Comparison of ENCODE assay signal across 8 mouse cellular contexts in genomic region chr3:145964473-145964872, GRCm38 (mm10). TPM values are rescaled to one million over a fixed set of nuclear protein-coding genes. Genes with fewer than 3 reads are reported as not detected.
DNase-seq lines count a peak whose midpoint lies in the region; ATAC-seq and TF ChIP-seq lines count a peak whose summit lies in the region.

No protein-coding gene starts in this region.

- no peaks in the 10 kb centered on the region for H3K9me3 ChIP-seq in forebrain, postnatal 0 days (ENCODE audit: low read length)
- H3K9me3 ChIP-seq in intestine, postnatal 0 days (ENCODE audit: control insufficient read depth): no peaks in the 10 kb centered on the region

- no peak for ATAC-seq in forebrain, postnatal 0 days
- peak; percentile 90 for ATAC-seq in intestine, postnatal 0 days

- TF ChIP-seq CTCF in forebrain, postnatal 0 days (IDR thresholded peaks at IDR 0.05; ENCODE audit: low read depth): no peak
- 0 out of 2 replicates have a peak, but pooled peaks have one; percentile 5 for TF ChIP-seq CTCF in intestine, postnatal 0 days (IDR thresholded peaks at IDR 0.05; ENCODE audit: low read depth)

- DNase-seq in forebrain, postnatal 0 days: peak; percentile 12
- DNase-seq in lung, adult 18-20 months: peak; percentile 85 to 91
- peak; percentile 53 for DNase-seq in retina, embryonic 14.5 days (ENCODE audit: low spot score)
- DNase-seq in gastrocnemius, postnatal 36 days: no peak
- no peak for DNase-seq in gastrocnemius, adult 8-10 months (ENCODE audit: low spot score in 2 of 2)
- DNase-seq in cerebellum, postnatal 36 days: no peak

- 0 out of 2 replicates have a peak overlapping the region, but pooled peaks have one; percentile 10 for H3K4me2 ChIP-seq in forebrain, postnatal 0 days (ENCODE audit: low read depth)
- peak overlapping the region; percentile 58 for H3K4me2 ChIP-seq in intestine, postnatal 0 days (replicated peaks; ENCODE audit: low read depth)

- no peaks in the 10 kb centered on the region for H3K36me3 ChIP-seq in forebrain, postnatal 0 days (ENCODE audit: insufficient read depth)
- no peaks in the 10 kb centered on the region for H3K36me3 ChIP-seq in intestine, postnatal 0 days (ENCODE audit: control insufficient read depth, insufficient read depth)

- H3K4me3 ChIP-seq in brown adipose tissue, adult 24 weeks (ENCODE audit: insufficient read depth, low read depth, low read length): no peak overlapping the region
- no peak overlapping the region; the same call in 1 of the 2 replicates for H3K4me3 ChIP-seq in forebrain, postnatal 0 days (ENCODE audit: low read depth, low read length)
- no peak overlapping the region for H3K4me3 ChIP-seq in intestine, postnatal 0 days (ENCODE audit: low read depth, low read length)

- H3K27ac ChIP-seq in brown adipose tissue, adult 24 weeks (replicated peaks; ENCODE audit: low read depth, low read length): peak overlapping the region; percentile 47; the same call in 1 of the 2 replicates
- H3K27ac ChIP-seq in forebrain, postnatal 0 days (ENCODE audit: low read depth, low read length): no peak overlapping the region
- peak overlapping the region; percentile 82 for H3K27ac ChIP-seq in intestine, postnatal 0 days (ENCODE audit: low read depth, low read length)

- 16% methylated on average over 10 of the region's 10 CpGs for WGBS in forebrain, postnatal 0 days
- WGBS in intestine, postnatal 0 days: 4% methylated on average over 10 of the region's 10 CpGs

- intact Hi-C loops in gastrocnemius, postnatal 36 days (cut with DNase I): no loop called here

- H3K27me3 ChIP-seq in forebrain, postnatal 0 days (ENCODE audit: insufficient read depth, low read length): peaks cover 7% of the 10 kb centered on the region; the same call in 1 of the 2 replicates
- H3K27me3 ChIP-seq in intestine, postnatal 0 days (replicated peaks; ENCODE audit: control insufficient read depth, insufficient read depth, low read length): no peaks in the 10 kb centered on the region

- peaks cover 10% of the 10 kb centered on the region for H3K4me1 ChIP-seq in brown adipose tissue, adult 24 weeks (ENCODE audit: control insufficient read depth, insufficient read depth, insufficient read length, low read length)
- no peaks in the 10 kb centered on the region for H3K4me1 ChIP-seq in forebrain, postnatal 0 days (ENCODE audit: insufficient read depth)
- H3K4me1 ChIP-seq in intestine, postnatal 0 days (replicated peaks; ENCODE audit: control insufficient read depth, insufficient read depth, low read length): no peaks in the 10 kb centered on the region; the same call in 1 of the 2 replicates

- no peak overlapping the region for H3K9ac ChIP-seq in forebrain, postnatal 0 days
- no peak overlapping the region for H3K9ac ChIP-seq in intestine, postnatal 0 days (ENCODE audit: low read depth, low read length)

RNA-seq across cellular contexts. Expression of gene Syde2, which starts 23.2 kb away (rescaled TPM):
- polyA plus RNA-seq in brown adipose tissue, adult 24 weeks (2012; ENCODE audit: insufficient read depth, insufficient read length, missing spikeins): 4.4 and 4.5 TPM in 2 replicates
- 5.1 and 5.7 TPM in 2 replicates for total RNA-seq in forebrain, postnatal 0 days (2014; rRNA removed)
- 0.34 and 0.45 TPM in 2 replicates for polyA plus RNA-seq in forebrain, postnatal 0 days (2015; fragmentation: Nextera tagmentation; extraction: Ambion mirVana)
- 0.98 and 1.5 TPM in 2 replicates for polyA plus RNA-seq in intestine, postnatal 0 days (2015; fragmentation: Nextera tagmentation; extraction: Ambion mirVana)
- total RNA-seq in gastrocnemius, postnatal 36 days (2021): under 1 TPM; 0.79 to 0.82 TPM
- total RNA-seq in gastrocnemius, adult 8-10 months (2022): 1 to 10 TPM in 1 of 4 experiments, under 1 TPM in 3; 0.56 to 1.2 (median 0.82) TPM

RNA-seq across cellular contexts. Expression of gene 2410004B18Rik, which starts 26.7 kb away (rescaled TPM):
- polyA plus RNA-seq in brown adipose tissue, adult 24 weeks (2012; ENCODE audit: insufficient read depth, insufficient read length, missing spikeins): 18.1 and 19.4 TPM in 2 replicates
- 57.5 and 71.2 TPM in 2 replicates for total RNA-seq in forebrain, postnatal 0 days (2014; rRNA removed)
- 96.4 and 97.3 TPM in 2 replicates for polyA plus RNA-seq in forebrain, postnatal 0 days (2015; fragmentation: Nextera tagmentation; extraction: Ambion mirVana)
- polyA plus RNA-seq in intestine, postnatal 0 days (2015; fragmentation: Nextera tagmentation; extraction: Ambion mirVana): 38.7 and 38.9 TPM in 2 replicates
- 10 to 100 TPM; 17.2 to 18.0 TPM for total RNA-seq in gastrocnemius, postnatal 36 days (2021)
- total RNA-seq in gastrocnemius, adult 8-10 months (2022): 10 to 100 TPM; 17.1 to 23.1 (median 19.4) TPM

RNA-seq across cellular contexts. Expression of gene Bcl10, which starts 41.9 kb away (rescaled TPM):
- polyA plus RNA-seq in brown adipose tissue, adult 24 weeks (2012; ENCODE audit: insufficient read depth, insufficient read length, missing spikeins): 14.5 and 17.8 TPM in 2 replicates
- 30.5 and 33.2 TPM in 2 replicates for total RNA-seq in forebrain, postnatal 0 days (2014; rRNA removed)
- 34.4 and 38.1 TPM in 2 replicates for polyA plus RNA-seq in forebrain, postnatal 0 days (2015; fragmentation: Nextera tagmentation; extraction: Ambion mirVana)
- 39.1 and 40.3 TPM in 2 replicates for polyA plus RNA-seq in intestine, postnatal 0 days (2015; fragmentation: Nextera tagmentation; extraction: Ambion mirVana)
- 10 to 100 TPM in 1 of 2 experiments, 1 to 10 TPM in 1; 8.5 to 10.0 TPM for total RNA-seq in gastrocnemius, postnatal 36 days (2021)
- 10 to 100 TPM in 2 of 4 experiments, 1 to 10 TPM in 2; 9.0 to 11.2 (median 9.9) TPM for total RNA-seq in gastrocnemius, adult 8-10 months (2022)

Comparison
In these comparisons a context has a peak if more than half of its experiments do, and no peak if none do; other contexts are left out.
1. DNase-seq: peak in forebrain, postnatal 0 days (single experiment), lung, adult 18-20 months (2 of 2) and retina, embryonic 14.5 days (single experiment); none in gastrocnemius, postnatal 36 days (0 of 2), gastrocnemius, adult 8-10 months (0 of 2) and cerebellum, postnatal 36 days (0 of 2).